Mouse (Mus musculus) megakaryocyte progenitor cell, adult 5-6 weeks (primary cell): ENCODE results near the gene Btnl9. TPM values are rescaled to one million over a fixed set of nuclear protein-coding genes. Genes with fewer than 3 reads are reported as not detected.
"Not testable (repeated sequence)": the region's sequence is repeated elsewhere in the genome, so short reads cannot be mapped to it uniquely, and the experiment has no call there.

Experiments
- ATAC-seq: replicated peaks from 2 replicates; pipeline ENCODE4 v1.8.0; 2016; ENCODE audit warnings: mild to moderate bottlenecking, moderate TSS enrichment, inconsistent platforms; ENCODE audit not compliant: poor library complexity
- total RNA-seq, 2 experiments: library from RNA; stranded (forward) in 1 of 2; stranded (reverse) in 1 of 2; fragments of 157-497, 149-512 nt in 1 of 2; fragments of 200-1000 nt in 1 of 2; gene quantifications; 2 replicates each; pipeline versions ENCODE4 v1.2.3 to v1.2.4; 2015 to 2017

Gene Btnl9
- total RNA-seq, 2 experiments from 2014 or later = 7.1 to 7.5 TPM

DNA sequence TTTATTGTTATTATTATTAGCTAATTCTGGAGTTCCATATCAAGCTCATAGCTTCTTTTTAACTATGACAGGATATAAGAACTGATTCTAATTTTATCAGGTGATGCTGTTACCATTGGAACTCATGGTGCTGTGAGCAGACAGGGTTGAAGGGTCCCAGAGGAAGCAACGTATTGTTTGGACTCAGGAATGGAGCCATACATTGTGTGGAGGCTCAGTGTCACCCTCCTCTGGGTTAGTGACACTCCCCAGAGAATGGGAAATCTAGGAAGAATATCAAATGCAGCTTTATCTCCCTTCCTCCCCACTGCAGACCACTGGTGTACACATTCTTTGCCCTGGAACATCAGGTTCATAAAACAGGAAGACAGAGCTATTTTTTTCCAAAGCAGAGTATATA lies 3.8 kb downstream of the Btnl9 start:
- ATAC-seq = no peak

- not testable (repeated sequence) for ATAC-seq
These were observed 10.7 kb downstream of the Btnl9 start for GRCm38 (mm10) chr11:49176047-49176779.

- peak; percentile 73 for ATAC-seq
These were observed 11.6 kb downstream of the Btnl9 start for GRCm38 (mm10) chr11:49175345-49175744.

- peak; percentile 84 for ATAC-seq
These were observed 16.4 kb downstream of the Btnl9 start for GRCm38 (mm10) chr11:49170576-49170975.

- ATAC-seq = peak; percentile 25
These were observed 17.9 kb downstream of the Btnl9 start for GRCm38 (mm10) chr11:49168839-49169611.

- peak; percentile 67 for ATAC-seq
These were observed 29.8 kb downstream of the Btnl9 start for GRCm38 (mm10) chr11:49156821-49157814.

GRCm38 (mm10) chr11:49154077-49154476 lies 32.9 kb downstream of the Btnl9 start, which contains the start of gene Olfr1394:
Gene Olfr1394 (plus strand): TSS chr11:49154377.
- no peak for ATAC-seq

DNA sequence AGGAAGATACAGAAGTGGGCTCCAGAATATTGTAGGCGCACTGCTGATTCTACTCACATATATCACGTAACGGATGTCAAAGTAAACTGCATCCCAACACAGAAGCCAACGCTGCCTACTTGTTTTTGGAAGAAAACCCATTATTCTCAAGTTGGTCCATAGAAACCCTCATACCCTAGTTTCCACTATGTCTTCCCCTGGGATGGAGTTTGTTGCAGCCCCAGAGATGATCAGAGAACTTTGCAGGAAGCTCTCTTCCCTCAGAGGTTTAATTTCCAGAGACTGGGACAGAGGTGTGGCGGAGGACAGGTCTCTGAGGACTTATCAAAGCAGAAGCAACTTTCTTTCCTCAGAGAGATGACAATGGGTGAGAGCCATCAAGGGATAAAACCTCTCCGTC lies 45.0 kb downstream of the Btnl9 start, which contains the start of gene Olfr1395:
Gene Olfr1395 (plus strand): TSS at position 301 of the 400 bp plus-strand sequence.
- no peak for ATAC-seq

GRCm38 (mm10) chr11:49124169-49124568 lies 62.8 kb downstream of the Btnl9 start:
- no peak for ATAC-seq

GRCm38 (mm10) chr11:49119635-49120034 lies 67.3 kb downstream of the Btnl9 start:
- no peak for ATAC-seq

Other genes with a start within 250 kb of the Btnl9 start
- gene Psme2b, start 241.0 kb downstream of the Btnl9 start, total RNA-seq (2015) = 22.6 and 31.0 TPM in 2 replicates
- gene Psme2b, start 241.0 kb downstream of the Btnl9 start, total RNA-seq (2017) = 25.4 and 31.7 TPM in 2 replicates
- 0.64 and 0.94 TPM in 2 replicates for gene Olfr56, start 208.3 kb downstream of the Btnl9 start, total RNA-seq (2015)
- gene Olfr56, start 208.3 kb downstream of the Btnl9 start, total RNA-seq (2017) = 1.3 and 1.9 TPM in 2 replicates
- 13.7 and 14.1 TPM in 2 replicates for gene 9930111J21Rik1, start 207.8 kb downstream of the Btnl9 start, total RNA-seq (2015)
- gene 9930111J21Rik1, start 207.8 kb downstream of the Btnl9 start, total RNA-seq (2017) = 7.6 and 8.2 TPM in 2 replicates
- gene Gm12185, start 194.9 kb downstream of the Btnl9 start, total RNA-seq (2015) = 0.07 and 0.54 TPM in 2 replicates
- 1.5 and 4.9 TPM in 2 replicates for gene Gm12185, start 194.9 kb downstream of the Btnl9 start, total RNA-seq (2017)
- gene Tgtp1, start 193.0 kb downstream of the Btnl9 start, total RNA-seq (2015) = 2.6 and 5.0 TPM in 2 replicates
- gene Tgtp1, start 193.0 kb downstream of the Btnl9 start, total RNA-seq (2017) = 3.0 and 7.8 TPM in 2 replicates
- 26.0 and 37.5 TPM in 2 replicates for gene 9930111J21Rik2, start 135.9 kb downstream of the Btnl9 start, total RNA-seq (2015)
- gene 9930111J21Rik2, start 135.9 kb downstream of the Btnl9 start, total RNA-seq (2017) = 25.2 and 29.4 TPM in 2 replicates
- gene Tgtp2, start 123.0 kb downstream of the Btnl9 start, total RNA-seq (2015) = 16.8 and 24.5 TPM in 2 replicates
- gene Tgtp2, start 123.0 kb downstream of the Btnl9 start, total RNA-seq (2017) = 56.3 and 82.0 TPM in 2 replicates
- 129 and 147 TPM in 2 replicates for gene Ifi47, start 110.6 kb downstream of the Btnl9 start, total RNA-seq (2015)
- 54.3 and 57.2 TPM in 2 replicates for gene Ifi47, start 110.6 kb downstream of the Btnl9 start, total RNA-seq (2017)
- gene Olfr1396, start 72.3 kb downstream of the Btnl9 start, total RNA-seq (2015) = not detected in 2 replicates
- not detected in 2 replicates for gene Olfr1396, start 72.3 kb downstream of the Btnl9 start, total RNA-seq (2017)
- not detected in 2 replicates for gene Olfr1395, start 44.9 kb downstream of the Btnl9 start, total RNA-seq (2015)
- gene Olfr1395, start 44.9 kb downstream of the Btnl9 start, total RNA-seq (2017) = not detected in 2 replicates
- gene Olfr1394, start 32.8 kb downstream of the Btnl9 start, total RNA-seq (2015) = not detected in 2 replicates
- gene Olfr1394, start 32.8 kb downstream of the Btnl9 start, total RNA-seq (2017) = not detected in 2 replicates
- gene Zfp62, start 16.1 kb upstream of the Btnl9 start, total RNA-seq (2015) = 59.9 and 71.0 TPM in 2 replicates
- gene Zfp62, start 16.1 kb upstream of the Btnl9 start, total RNA-seq (2017) = 78.4 and 133 TPM in 2 replicates
- 36.3 and 40.9 TPM in 2 replicates for gene Mgat1, start 57.0 kb upstream of the Btnl9 start, total RNA-seq (2015)
- gene Mgat1, start 57.0 kb upstream of the Btnl9 start, total RNA-seq (2017) = 54.2 and 61.9 TPM in 2 replicates
- gene Olfr1393, start 91.1 kb upstream of the Btnl9 start, total RNA-seq (2015) = 0.05 TPM in 2 replicates
- not detected in 2 replicates for gene Olfr1393, start 91.1 kb upstream of the Btnl9 start, total RNA-seq (2017)
- gene Olfr1392, start 98.1 kb upstream of the Btnl9 start, total RNA-seq (2015) = not detected in 2 replicates
- not detected in 2 replicates for gene Olfr1392, start 98.1 kb upstream of the Btnl9 start, total RNA-seq (2017)
- not detected in 2 replicates for gene Olfr10, start 117.6 kb upstream of the Btnl9 start, total RNA-seq (2015)
- gene Olfr10, start 117.6 kb upstream of the Btnl9 start, total RNA-seq (2017) = not detected in 2 replicates
- gene Olfr1391, start 135.6 kb upstream of the Btnl9 start, total RNA-seq (2015) = not detected in 2 replicates
- gene Olfr1391, start 135.6 kb upstream of the Btnl9 start, total RNA-seq (2017) = not detected in 2 replicates
- not detected in 2 replicates for gene Olfr1390, start 148.0 kb upstream of the Btnl9 start, total RNA-seq (2015)
- not detected in 2 replicates for gene Olfr1390, start 148.0 kb upstream of the Btnl9 start, total RNA-seq (2017)
- not detected in 2 replicates for gene Olfr1389, start 235.9 kb upstream of the Btnl9 start, total RNA-seq (2015)
- not detected in 2 replicates for gene Olfr1389, start 235.9 kb upstream of the Btnl9 start, total RNA-seq (2017)
- 0.05 TPM in 1 of 2 replicates, not detected in the other for gene Olfr1388, start 249.5 kb upstream of the Btnl9 start, total RNA-seq (2015)
- 0.07 and 0.17 TPM in 2 replicates for gene Olfr1388, start 249.5 kb upstream of the Btnl9 start, total RNA-seq (2017)